Mouse (Mus musculus): ENCODE results near the gene Cds2. TPM values are rescaled to one million over a fixed set of nuclear protein-coding genes. Genes with fewer than 3 reads are reported as not detected.
"Not testable (repeated sequence)": the region's sequence is repeated elsewhere in the genome, so short reads cannot be mapped to it uniquely, and the experiment has no call there.

Gene Cds2
- polyA plus RNA-seq, 1 experiment = 21.9 TPM

DNA sequence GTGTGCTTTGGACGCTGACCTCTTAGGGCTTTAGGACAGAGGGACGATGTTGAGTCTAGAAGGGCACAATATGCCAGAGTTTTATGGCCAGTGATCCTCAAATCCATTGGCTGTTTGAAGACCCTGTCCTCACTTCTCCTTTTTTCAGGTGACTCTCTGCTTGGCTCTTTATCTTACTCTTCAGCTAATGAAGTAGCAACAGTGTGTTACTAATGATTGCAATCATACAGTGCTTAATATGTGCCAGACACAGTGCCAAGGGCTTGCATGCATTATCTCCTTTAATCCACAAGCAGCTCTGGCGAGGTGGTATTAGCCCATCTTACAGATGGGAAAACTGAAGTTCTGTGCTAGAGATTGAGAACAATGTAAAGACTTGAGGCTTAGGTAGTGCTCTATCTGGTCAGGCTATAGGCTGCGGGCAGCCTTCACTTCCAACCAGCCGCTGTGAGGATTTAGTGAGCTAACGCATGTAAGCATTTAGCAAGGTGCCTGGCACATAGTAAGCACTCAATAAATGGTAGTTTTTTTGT, 46.5 kb downstream of the Cds2 start:
- H3K9me3 ChIP-seq = peaks cover 12% of the 10 kb centered on the region
- H3K36me3 ChIP-seq (replicated peaks; ENCODE audit: low read length) = peaks cover 91% of the 10 kb centered on the region
- H3K4me1 ChIP-seq = peaks cover 74% of the 10 kb centered on the region
- TF ChIP-seq GATA1 (IDR thresholded peaks at IDR 0.05; ENCODE audit: borderline replicate concordance, low read length) (no peak), FLI1 (IDR thresholded peaks at IDR 0.05; ENCODE audit: low read length) (no peak)
- no peaks in the 10 kb centered on the region for H3K27me3 ChIP-seq (replicated peaks)
- H3K4me3 ChIP-seq (replicated peaks) = no peak overlapping the region

DNA sequence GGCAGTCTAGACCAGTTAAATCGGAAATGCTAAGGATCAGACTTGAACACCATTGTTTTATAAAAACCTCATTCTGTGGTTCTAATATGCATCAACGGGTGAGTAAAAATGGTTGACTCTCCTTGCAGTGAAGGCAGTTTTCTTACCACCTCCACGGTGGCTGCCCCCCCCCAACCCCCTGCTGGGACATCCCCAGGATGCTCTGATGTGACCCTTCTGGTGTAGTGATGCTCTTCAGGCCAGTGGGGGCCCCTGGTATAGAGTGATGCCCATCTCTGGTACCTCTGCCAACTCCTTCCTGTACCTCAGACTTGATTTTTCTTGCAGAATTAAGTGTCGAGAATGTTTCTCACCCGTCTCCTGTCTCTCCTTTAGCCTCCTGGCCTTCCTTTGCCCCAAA, 49.7 kb downstream of the Cds2 start:
- no peak for TF ChIP-seq FLI1 (IDR thresholded peaks at IDR 0.05; ENCODE audit: low read length)
- H3K27me3 ChIP-seq (replicated peaks) = no peaks in the 10 kb centered on the region
- no peak overlapping the region for H3K4me3 ChIP-seq (replicated peaks)
- H3K36me3 ChIP-seq (replicated peaks; ENCODE audit: low read length) = peaks cover 60% of the 10 kb centered on the region
- H3K9me3 ChIP-seq = peaks cover 12% of the 10 kb centered on the region
- peaks cover 53% of the 10 kb centered on the region for H3K4me1 ChIP-seq

DNA sequence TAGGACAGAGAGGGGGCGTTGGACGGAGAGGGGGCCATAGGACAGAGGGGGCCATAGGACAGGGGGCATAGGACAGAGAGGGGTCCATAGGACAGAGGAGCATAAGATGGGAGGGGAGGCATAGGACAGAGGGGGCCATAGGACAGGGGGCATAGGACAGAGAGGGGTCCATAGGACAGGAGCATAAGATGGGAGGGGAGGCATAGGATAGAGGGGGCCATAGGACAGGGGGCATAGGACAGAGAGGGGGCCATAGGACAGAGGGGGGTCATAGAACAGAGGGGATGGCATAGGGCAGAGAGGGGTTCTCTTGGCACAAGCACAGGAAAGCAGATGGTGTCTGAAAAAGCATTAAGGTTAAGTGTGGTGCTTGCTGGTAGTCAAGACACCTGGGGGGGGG, 50.6 kb downstream of the Cds2 start:
- no peak overlapping the region for H3K4me3 ChIP-seq (replicated peaks)
- H3K4me1 ChIP-seq = peaks cover 43% of the 10 kb centered on the region
- H3K27me3 ChIP-seq (replicated peaks) = no peaks in the 10 kb centered on the region
- H3K9me3 ChIP-seq = peaks cover 12% of the 10 kb centered on the region
- H3K36me3 ChIP-seq (replicated peaks; ENCODE audit: low read length) = peaks cover 51% of the 10 kb centered on the region
- TF ChIP-seq GATA1 (IDR thresholded peaks at IDR 0.05; ENCODE audit: borderline replicate concordance, low read length) (no peak), FLI1 (IDR thresholded peaks at IDR 0.05; ENCODE audit: low read length) (no peak)

DNA sequence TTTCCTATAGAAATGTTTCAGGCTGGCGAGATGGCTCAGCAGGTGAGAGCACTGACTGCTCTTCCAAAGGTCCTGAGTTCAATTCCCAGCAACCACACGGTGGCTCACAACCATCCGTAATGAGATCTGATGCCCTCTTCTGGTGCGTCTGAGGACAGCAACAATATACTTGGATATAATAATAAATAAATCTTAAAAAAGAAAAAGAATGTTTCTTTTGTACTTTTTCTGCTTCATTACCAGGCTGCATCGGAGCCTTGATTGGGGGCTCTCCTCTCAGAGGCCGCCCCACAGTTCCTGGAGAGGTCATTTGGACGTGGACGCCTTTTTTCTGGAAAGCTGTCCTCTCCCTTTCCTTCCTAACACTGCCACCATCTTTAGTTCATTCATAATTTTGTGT, 51.1 kb downstream of the Cds2 start:
- not testable (repeated sequence) for H3K4me3 ChIP-seq (replicated peaks); H3K27me3 ChIP-seq (replicated peaks)
- Histone ChIP-seq H3K36me3 (replicated peaks; ENCODE audit: low read length) (peaks cover 46% of the 10 kb centered on the region), H3K4me1 (peaks cover 38% of the 10 kb centered on the region), H3K9me3 (peaks cover 12% of the 10 kb centered on the region)

DNA sequence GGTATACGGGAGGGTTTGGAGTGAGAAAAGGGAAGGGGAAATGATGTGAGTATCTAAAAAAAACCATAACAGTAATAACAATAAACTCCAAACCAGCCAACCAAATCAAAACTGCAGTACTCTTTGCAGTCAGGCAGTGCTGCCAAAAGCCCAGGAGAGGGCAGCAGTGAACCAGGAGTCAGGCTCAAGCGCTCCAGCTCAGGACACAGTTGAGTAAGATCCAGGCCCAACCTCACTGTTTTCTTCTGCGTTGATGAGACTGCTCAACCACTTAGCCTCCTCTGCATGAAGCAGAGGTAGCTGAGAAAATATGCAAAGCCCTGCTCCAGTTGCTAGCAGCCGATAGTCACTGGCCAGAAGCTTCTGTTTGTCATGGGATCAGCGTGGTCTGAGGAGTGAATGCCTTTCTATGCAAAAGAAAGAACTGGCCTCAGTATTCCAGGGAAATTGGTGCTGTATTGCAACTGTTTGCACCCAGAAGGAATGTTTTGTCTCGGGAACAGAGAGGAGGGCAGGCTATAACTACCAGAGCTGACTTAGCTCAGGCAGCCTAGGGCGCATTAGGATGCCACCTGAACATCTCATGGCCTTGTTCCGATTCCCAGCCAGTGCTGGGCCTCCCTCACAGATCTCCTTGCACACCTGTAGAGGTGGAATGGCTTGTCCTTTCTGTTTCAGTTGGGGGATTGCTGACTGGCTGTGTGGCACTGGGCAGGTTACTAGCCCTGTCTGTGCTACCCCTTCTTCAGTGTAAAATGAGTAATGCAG, 53.3 kb downstream of the Cds2 start:
- peaks cover 15% of the 10 kb centered on the region for H3K9me3 ChIP-seq
- peaks cover 24% of the 10 kb centered on the region for H3K36me3 ChIP-seq (replicated peaks; ENCODE audit: low read length)
- H3K4me3 ChIP-seq (replicated peaks) = no peak overlapping the region
- peaks cover 9% of the 10 kb centered on the region for H3K27me3 ChIP-seq (replicated peaks)
- no peak for TF ChIP-seq FLI1 (IDR thresholded peaks at IDR 0.05; ENCODE audit: low read length)
- TF ChIP-seq GATA1 (IDR thresholded peaks at IDR 0.05; ENCODE audit: borderline replicate concordance, low read length) = no peak
- H3K4me1 ChIP-seq = peaks cover 17% of the 10 kb centered on the region

DNA sequence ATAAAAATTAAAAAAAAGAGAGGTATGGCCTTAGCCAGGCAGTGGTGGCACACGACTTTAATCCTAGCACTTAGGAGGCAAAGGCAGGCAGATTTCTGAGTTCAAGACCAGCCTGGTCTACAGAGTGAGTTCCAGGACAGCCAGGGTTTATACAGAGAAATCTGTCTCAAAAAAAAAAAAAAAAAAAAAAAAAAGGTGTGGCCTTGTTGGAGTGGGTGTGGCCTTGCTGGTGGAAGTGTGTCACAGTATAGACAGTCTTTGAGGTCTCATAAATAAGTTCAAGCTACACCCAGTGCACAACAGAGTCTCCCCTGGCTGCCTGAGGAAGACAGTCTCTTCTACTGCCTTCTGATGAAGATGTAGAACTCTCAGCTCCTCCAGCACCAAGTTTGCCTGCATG, 54.2 kb downstream of the Cds2 start:
- Histone ChIP-seq H3K4me1 (peaks cover 15% of the 10 kb centered on the region), H3K36me3 (replicated peaks; ENCODE audit: low read length) (peaks cover 15% of the 10 kb centered on the region), H3K4me3 (replicated peaks) (no peak overlapping the region), H3K27me3 (replicated peaks) (peaks cover 9% of the 10 kb centered on the region), H3K9me3 (peaks cover 15% of the 10 kb centered on the region)
- TF ChIP-seq FLI1 (IDR thresholded peaks at IDR 0.05; ENCODE audit: low read length) (no peak), GATA1 (IDR thresholded peaks at IDR 0.05; ENCODE audit: borderline replicate concordance, low read length) (no peak)

DNA sequence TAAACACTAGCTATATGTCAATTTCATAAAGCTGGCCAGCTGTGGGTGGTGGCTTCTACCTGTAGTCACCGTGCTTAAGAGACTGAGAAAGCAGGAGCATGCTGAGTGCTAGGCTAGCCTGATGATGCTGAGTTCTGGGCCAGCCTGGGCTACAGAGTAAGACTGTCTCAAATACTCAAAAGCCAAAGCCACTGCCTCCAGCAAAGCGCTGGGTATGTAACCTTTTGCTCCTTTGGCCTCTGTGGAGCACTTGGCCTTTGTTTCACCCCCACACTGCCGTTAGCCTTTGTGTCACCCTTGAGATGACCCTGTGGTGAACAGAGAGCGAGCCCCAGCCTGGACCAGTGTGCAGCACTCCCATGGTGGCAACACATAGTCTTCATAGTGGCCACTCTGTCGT, 57.6 kb downstream of the Cds2 start:
- no peak for TF ChIP-seq FLI1 (IDR thresholded peaks at IDR 0.05; ENCODE audit: low read length)
- no peak for TF ChIP-seq GATA1 (IDR thresholded peaks at IDR 0.05; ENCODE audit: borderline replicate concordance, low read length)
- peaks cover 12% of the 10 kb centered on the region for H3K9me3 ChIP-seq
- peaks cover 7% of the 10 kb centered on the region for H3K4me1 ChIP-seq
- no peak overlapping the region for H3K4me3 ChIP-seq (replicated peaks)
- no peaks in the 10 kb centered on the region for H3K36me3 ChIP-seq (replicated peaks; ENCODE audit: low read length)
- H3K27me3 ChIP-seq (replicated peaks) = peaks cover 14% of the 10 kb centered on the region

DNA sequence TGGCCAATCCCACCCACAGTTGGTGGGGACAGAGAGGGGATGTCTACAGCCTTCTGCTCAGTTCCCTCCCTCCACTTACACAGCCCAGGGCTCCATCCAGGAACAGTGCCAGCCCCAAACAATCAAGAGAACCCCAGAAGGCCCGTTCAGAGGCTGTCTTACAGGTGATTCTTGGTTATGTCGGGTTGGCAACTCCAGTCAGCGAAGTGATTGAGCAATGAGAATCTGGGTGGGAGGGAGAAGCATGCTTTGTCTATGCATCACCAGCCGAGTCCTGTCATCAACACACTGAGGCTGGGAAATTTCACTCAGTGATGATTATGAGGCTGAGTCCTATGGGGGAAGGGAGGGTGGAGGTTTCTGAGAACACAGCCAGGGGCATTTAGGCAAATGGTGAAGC, 60.6 kb downstream of the Cds2 start:
- H3K36me3 ChIP-seq (replicated peaks; ENCODE audit: low read length) = no peaks in the 10 kb centered on the region
- no peak for TF ChIP-seq GATA1 (IDR thresholded peaks at IDR 0.05; ENCODE audit: borderline replicate concordance, low read length)
- TF ChIP-seq FLI1 (IDR thresholded peaks at IDR 0.05; ENCODE audit: low read length) = no peak
- H3K4me3 ChIP-seq (replicated peaks) = no peak overlapping the region
- no peaks in the 10 kb centered on the region for H3K4me1 ChIP-seq
- peaks cover 18% of the 10 kb centered on the region for H3K27me3 ChIP-seq (replicated peaks)
- H3K9me3 ChIP-seq = peaks cover 14% of the 10 kb centered on the region

DNA sequence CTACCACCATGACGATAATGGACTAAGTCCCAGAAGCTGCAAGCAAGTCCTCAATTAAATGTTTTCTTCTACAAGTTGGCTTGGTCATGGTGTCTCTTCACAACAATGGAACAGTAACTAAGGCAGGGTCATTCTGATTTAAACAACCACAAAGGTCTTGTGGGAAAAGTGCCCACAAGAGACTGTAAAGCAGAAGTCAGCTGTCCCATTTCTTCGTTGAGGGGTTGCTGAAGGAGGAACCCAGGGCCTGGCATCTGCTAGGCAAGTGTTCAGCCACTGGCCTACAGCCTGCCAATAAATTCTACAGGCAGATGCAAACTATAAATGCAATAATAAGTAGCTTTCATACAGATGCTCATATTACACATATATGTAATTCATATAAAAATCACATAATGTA, 74.3 kb downstream of the Cds2 start:
- Histone ChIP-seq H3K36me3 (replicated peaks; ENCODE audit: low read length) (no peaks in the 10 kb centered on the region), H3K4me3 (replicated peaks) (no peak overlapping the region), H3K27me3 (replicated peaks) (no peaks in the 10 kb centered on the region), H3K9me3 (peaks cover 4% of the 10 kb centered on the region; the same call in 1 of the 2 replicates), H3K4me1 (peaks cover 12% of the 10 kb centered on the region)
- no peak for TF ChIP-seq GATA1 (IDR thresholded peaks at IDR 0.05; ENCODE audit: borderline replicate concordance, low read length)
- TF ChIP-seq FLI1 (IDR thresholded peaks at IDR 0.05; ENCODE audit: low read length) = no peak

DNA sequence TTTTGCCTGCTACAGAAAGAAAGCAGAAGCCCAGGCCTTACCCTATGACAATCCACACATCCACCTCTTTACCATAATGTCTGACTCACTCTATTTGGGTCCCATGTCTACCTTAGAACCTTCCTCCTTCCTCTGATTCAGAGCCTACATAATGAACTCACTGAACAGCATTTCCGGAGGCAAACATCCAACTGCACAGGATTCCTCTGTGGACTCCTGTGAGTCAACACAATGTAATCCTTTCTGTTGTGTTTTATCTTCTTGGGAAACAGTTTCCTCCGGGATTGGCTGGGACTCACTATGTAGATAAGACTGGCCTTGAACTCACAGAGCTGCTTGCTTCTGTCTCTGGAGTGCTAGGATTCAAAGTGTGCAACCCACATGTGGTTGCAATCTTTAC, 77.4 kb downstream of the Cds2 start:
- Histone ChIP-seq H3K4me1 (peaks cover 12% of the 10 kb centered on the region), H3K27me3 (replicated peaks) (no peaks in the 10 kb centered on the region), H3K36me3 (replicated peaks; ENCODE audit: low read length) (no peaks in the 10 kb centered on the region), H3K9me3 (peaks cover 13% of the 10 kb centered on the region), H3K4me3 (replicated peaks) (no peak overlapping the region)
- TF ChIP-seq FLI1 (IDR thresholded peaks at IDR 0.05; ENCODE audit: low read length) = no peak
- TF ChIP-seq GATA1 (IDR thresholded peaks at IDR 0.05; ENCODE audit: borderline replicate concordance, low read length) = no peak
